Mouse (Mus musculus): ENCODE data around the gene Reep3. TPM values are rescaled to one million over a fixed set of nuclear protein-coding genes. Genes with fewer than 3 reads are reported as not detected.
A peak's percentile ranks its signal among the peaks of the same experiment; 100 is the strongest.

Gene Reep3
- polyA plus RNA-seq, 1 experiment from 2014 or later: 77.4 TPM

DNA sequence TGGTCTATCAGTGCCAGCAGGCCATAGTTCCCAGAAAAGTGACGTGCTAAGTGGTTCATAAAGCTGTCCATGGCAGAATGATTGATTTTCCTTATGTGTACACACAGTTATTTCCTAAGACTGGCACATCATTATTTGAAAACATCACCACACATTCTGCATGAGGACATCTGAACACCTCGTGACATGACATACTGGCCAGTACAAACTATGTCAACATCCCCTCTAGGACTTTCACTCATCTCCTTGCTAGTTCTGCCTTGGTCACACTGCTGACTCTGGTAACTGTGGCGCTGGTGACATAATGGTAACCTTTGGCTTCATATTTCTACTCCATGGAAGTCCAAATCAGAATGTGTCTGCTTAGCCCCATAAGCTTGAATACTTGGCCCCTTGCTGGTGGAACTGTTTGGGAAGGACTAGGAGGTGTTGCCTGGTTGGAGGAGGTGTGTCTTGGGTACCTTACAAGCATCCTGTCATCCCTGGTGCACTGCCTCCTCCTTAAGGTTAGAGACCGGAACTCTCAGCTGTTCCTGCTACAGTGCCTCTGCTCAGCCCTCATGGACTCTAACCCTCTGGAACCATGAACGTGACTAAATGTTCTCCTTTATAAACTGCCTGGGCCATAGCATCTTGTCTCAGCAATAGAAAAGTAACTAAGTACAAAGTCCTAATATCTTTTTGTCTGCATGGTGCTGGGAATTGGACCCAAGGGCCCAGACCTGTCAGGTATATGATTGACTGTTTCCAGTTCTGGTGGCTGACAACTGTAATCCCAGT, 9.1 kb downstream of the Reep3 start:
- peak overlapping the region; percentile 64 for H3K27ac ChIP-seq (ENCODE audit: low read depth, low read length)
- no peak overlapping the region for H3K9ac ChIP-seq (ENCODE audit: low read depth, low read length)
- no peak overlapping the region for H3K4me2 ChIP-seq (replicated peaks; ENCODE audit: low read depth)
- H3K27me3 ChIP-seq (replicated peaks; ENCODE audit: control insufficient read depth, insufficient read depth, low read length): no peaks in the 10 kb centered on the region
- no peak overlapping the region for H3K4me3 ChIP-seq (ENCODE audit: low read depth, low read length)
- peak; percentile 9; the same call in 1 of the 2 replicates for TF ChIP-seq CTCF (IDR thresholded peaks at IDR 0.05; ENCODE audit: low read depth)
- H3K4me1 ChIP-seq (replicated peaks; ENCODE audit: control insufficient read depth, insufficient read depth, low read length): no peaks in the 10 kb centered on the region
- H3K9me3 ChIP-seq (ENCODE audit: control insufficient read depth): no peaks in the 10 kb centered on the region
- WGBS: 64% methylated on average over 5 of the region's 5 CpGs
- H3K36me3 ChIP-seq (ENCODE audit: control insufficient read depth, insufficient read depth): no peaks in the 10 kb centered on the region
- ATAC-seq: peak; percentile 83

DNA sequence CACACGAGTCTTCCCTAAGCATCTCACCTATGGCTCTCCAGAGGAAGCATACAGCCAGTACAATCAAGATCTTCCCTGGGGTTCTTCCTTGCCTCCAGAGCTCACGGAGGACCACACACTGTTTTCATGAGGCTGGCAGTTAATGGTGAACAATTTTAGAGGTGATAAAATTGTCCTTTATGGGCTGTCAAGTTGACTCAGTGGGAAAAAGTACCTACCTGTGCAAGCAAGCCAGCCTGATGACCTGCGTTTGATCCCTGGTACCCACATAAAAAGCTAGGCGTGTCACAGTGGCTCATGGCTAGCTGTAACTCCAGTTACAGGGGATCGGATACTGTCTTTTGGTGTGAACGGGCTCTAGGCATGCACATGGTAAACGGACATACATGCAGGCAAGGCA, 10.8 kb downstream of the Reep3 start:
- WGBS: 51% methylated on average over 7 of the region's 7 CpGs
- no peak overlapping the region for H3K27ac ChIP-seq (ENCODE audit: low read depth, low read length)
- H3K4me2 ChIP-seq (replicated peaks; ENCODE audit: low read depth): no peak overlapping the region
- no peak for TF ChIP-seq CTCF (IDR thresholded peaks at IDR 0.05; ENCODE audit: low read depth)
- no peaks in the 10 kb centered on the region for H3K27me3 ChIP-seq (replicated peaks; ENCODE audit: control insufficient read depth, insufficient read depth, low read length)
- H3K36me3 ChIP-seq (ENCODE audit: control insufficient read depth, insufficient read depth): no peaks in the 10 kb centered on the region
- no peak overlapping the region for H3K4me3 ChIP-seq (ENCODE audit: low read depth, low read length)
- H3K4me1 ChIP-seq (replicated peaks; ENCODE audit: control insufficient read depth, insufficient read depth, low read length): no peaks in the 10 kb centered on the region
- H3K9ac ChIP-seq (ENCODE audit: low read depth, low read length): no peak overlapping the region
- no peak for ATAC-seq
- H3K9me3 ChIP-seq (ENCODE audit: control insufficient read depth): no peaks in the 10 kb centered on the region

DNA sequence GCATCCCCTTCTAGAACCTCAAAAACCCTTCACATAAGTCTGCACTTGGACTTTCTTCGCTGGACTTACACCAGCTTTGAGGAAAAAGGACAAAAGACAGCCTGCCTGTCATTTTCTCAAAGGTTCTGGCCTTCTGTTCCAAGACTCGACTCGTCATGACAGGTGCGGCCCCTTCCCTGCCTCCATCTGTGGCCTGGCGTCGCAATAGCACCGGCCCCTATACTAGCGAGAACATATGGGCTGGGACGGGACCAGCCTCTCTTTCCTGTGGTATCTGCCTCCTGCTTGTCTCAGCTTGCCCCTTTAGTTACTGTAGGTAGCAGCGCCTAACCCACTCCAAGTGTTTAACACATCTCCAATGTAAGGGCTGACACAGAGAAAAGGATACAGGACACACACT, 11.6 kb downstream of the Reep3 start:
- no peak for TF ChIP-seq CTCF (IDR thresholded peaks at IDR 0.05; ENCODE audit: low read depth)
- Histone ChIP-seq H3K4me1 (replicated peaks; ENCODE audit: control insufficient read depth, insufficient read depth, low read length) (no peaks in the 10 kb centered on the region), H3K27ac (ENCODE audit: low read depth, low read length) (no peak overlapping the region), H3K9ac (ENCODE audit: low read depth, low read length) (no peak overlapping the region), H3K9me3 (ENCODE audit: control insufficient read depth) (no peaks in the 10 kb centered on the region), H3K36me3 (ENCODE audit: control insufficient read depth, insufficient read depth) (no peaks in the 10 kb centered on the region), H3K4me2 (replicated peaks; ENCODE audit: low read depth) (no peak overlapping the region), H3K27me3 (replicated peaks; ENCODE audit: control insufficient read depth, insufficient read depth, low read length) (no peaks in the 10 kb centered on the region), H3K4me3 (ENCODE audit: low read depth, low read length) (no peak overlapping the region)
- no peak for ATAC-seq
- 90% methylated on average over 10 of the region's 10 CpGs for WGBS

DNA sequence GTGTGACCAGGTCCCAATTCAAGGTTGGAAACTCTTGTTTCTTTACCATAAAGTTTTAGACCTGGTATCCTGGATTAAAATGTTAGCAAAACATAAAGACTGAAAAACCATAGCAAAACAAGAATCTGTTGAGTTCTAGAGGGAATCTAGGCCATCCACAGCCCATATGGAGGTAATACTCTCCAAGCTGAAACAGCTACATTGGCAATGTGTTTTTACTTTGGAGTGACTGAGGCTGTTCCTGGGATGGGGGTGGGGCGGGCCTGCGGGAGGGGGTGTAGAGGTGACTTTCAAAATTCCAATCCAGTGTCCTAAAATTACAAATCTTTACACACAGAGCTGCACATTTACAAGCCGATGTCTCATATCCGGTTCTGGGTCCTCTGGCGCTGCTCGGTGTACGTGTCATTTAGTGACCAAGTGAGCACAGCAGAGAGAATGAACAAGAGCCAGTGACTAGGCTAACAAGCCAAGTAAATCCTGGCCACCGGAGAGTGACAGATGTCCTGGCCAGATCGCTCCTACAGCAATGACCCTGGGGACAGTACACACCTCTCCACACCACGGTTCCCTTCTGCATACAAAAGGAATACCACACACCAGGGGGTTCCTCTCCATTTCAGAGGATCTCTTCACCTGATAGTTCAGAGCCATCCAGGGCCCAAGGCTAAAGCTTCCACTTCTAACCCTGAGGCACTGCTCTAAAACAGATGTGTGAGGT, 13.1 kb downstream of the Reep3 start:
- ATAC-seq: no peak
- no peaks in the 10 kb centered on the region for H3K4me1 ChIP-seq (replicated peaks; ENCODE audit: control insufficient read depth, insufficient read depth, low read length)
- no peak overlapping the region for H3K4me2 ChIP-seq (replicated peaks; ENCODE audit: low read depth)
- H3K36me3 ChIP-seq (ENCODE audit: control insufficient read depth, insufficient read depth): no peaks in the 10 kb centered on the region
- H3K27me3 ChIP-seq (replicated peaks; ENCODE audit: control insufficient read depth, insufficient read depth, low read length): no peaks in the 10 kb centered on the region
- H3K9me3 ChIP-seq (ENCODE audit: control insufficient read depth): no peaks in the 10 kb centered on the region
- 89% methylated on average over 10 of the region's 10 CpGs for whole genome bisulfite sequencing
- H3K9ac ChIP-seq (ENCODE audit: low read depth, low read length): no peak overlapping the region
- no peak for TF ChIP-seq CTCF (IDR thresholded peaks at IDR 0.05; ENCODE audit: low read depth)
- no peak overlapping the region for H3K4me3 ChIP-seq (ENCODE audit: low read depth, low read length)
- no peak overlapping the region for H3K27ac ChIP-seq (ENCODE audit: low read depth, low read length)

DNA sequence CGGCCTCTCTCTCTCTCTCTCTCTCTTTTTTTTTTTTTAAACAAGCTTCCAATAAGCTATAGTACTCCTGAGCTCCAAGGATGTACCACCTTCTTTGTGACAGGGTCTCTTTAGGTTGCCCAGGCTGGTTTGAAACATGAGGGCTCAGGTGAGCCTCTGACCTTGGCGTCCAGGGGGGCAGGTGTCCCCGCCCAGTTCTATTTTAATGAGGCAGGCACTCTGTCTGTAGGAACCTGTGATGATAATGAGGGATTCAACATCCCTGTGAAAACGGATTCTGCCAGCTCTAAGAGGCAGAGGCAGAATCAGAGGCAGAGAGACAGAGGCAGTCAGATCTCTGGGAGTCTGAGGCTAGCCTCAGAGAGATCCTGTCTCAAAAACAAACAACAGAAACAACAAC, 14.2 kb downstream of the Reep3 start:
- WGBS: 83% methylated on average over 4 of the region's 4 CpGs
- ATAC-seq: no peak

DNA sequence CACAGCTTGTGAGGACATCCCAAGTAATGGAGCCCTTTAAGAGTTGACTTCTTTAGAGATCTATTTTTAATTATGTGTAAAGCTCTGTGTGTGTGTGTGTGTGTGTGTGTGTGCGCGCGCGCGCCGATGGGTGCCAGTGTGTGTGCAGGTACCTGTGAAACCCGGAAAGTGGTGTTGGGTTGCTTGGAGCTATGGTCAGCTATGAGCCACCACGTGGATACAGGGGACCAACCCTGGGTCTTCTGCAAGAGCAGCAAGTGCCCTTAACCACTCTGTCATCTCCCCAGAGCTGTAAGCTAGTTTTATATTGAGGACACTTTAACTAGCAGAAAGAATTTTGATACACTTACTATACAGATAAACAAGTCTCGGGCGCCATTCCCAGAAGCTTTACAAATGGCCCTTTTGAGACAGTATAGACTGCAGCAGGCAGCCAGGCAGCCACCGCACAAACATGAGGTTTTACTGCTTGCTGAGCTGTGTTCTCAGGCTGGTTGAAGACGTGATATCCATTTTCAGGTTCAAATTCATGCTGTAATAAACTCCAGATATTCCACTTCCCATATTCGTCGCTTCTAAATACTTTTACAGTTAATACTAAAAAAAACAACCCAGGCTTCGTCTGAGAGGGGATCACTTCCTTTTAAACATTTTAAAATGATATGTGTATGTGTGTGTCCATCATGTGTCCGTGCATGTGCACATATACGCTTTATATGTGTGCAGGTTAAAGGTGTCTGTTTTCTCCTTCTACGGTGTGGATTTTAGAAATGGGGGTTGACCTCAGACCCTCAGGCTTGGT, 15.3 kb downstream of the Reep3 start:
- Histone ChIP-seq H3K36me3 (ENCODE audit: control insufficient read depth, insufficient read depth) (no peaks in the 10 kb centered on the region), H3K4me2 (replicated peaks; ENCODE audit: low read depth) (no peak overlapping the region), H3K9me3 (ENCODE audit: control insufficient read depth) (no peaks in the 10 kb centered on the region), H3K27me3 (replicated peaks; ENCODE audit: control insufficient read depth, insufficient read depth, low read length) (no peaks in the 10 kb centered on the region), H3K4me3 (ENCODE audit: low read depth, low read length) (no peak overlapping the region), H3K4me1 (replicated peaks; ENCODE audit: control insufficient read depth, insufficient read depth, low read length) (no peaks in the 10 kb centered on the region), H3K27ac (ENCODE audit: low read depth, low read length) (no peak overlapping the region), H3K9ac (ENCODE audit: low read depth, low read length) (no peak overlapping the region)
- TF ChIP-seq CTCF (IDR thresholded peaks at IDR 0.05; ENCODE audit: low read depth): no peak
- ATAC-seq: no peak
- WGBS: 74% methylated on average over 18 of the region's 18 CpGs

More for the DNA sequence above, 14.2 kb downstream of the Reep3 start:
- Histone ChIP-seq H3K27me3 (replicated peaks; ENCODE audit: control insufficient read depth, insufficient read depth, low read length) (no peaks in the 10 kb centered on the region), H3K4me2 (replicated peaks; ENCODE audit: low read depth) (no peak overlapping the region), H3K27ac (ENCODE audit: low read depth, low read length) (no peak overlapping the region), H3K9ac (ENCODE audit: low read depth, low read length) (no peak overlapping the region), H3K9me3 (ENCODE audit: control insufficient read depth) (no peaks in the 10 kb centered on the region), H3K4me3 (ENCODE audit: low read depth, low read length) (no peak overlapping the region), H3K36me3 (ENCODE audit: control insufficient read depth, insufficient read depth) (no peaks in the 10 kb centered on the region), H3K4me1 (replicated peaks; ENCODE audit: control insufficient read depth, insufficient read depth, low read length) (no peaks in the 10 kb centered on the region)
- no peak for TF ChIP-seq CTCF (IDR thresholded peaks at IDR 0.05; ENCODE audit: low read depth)

Measured in intestine, postnatal 0 days (tissue).